Comparison of ENCODE assay signal across 10 mouse cellular contexts in the genomic region with DNA sequence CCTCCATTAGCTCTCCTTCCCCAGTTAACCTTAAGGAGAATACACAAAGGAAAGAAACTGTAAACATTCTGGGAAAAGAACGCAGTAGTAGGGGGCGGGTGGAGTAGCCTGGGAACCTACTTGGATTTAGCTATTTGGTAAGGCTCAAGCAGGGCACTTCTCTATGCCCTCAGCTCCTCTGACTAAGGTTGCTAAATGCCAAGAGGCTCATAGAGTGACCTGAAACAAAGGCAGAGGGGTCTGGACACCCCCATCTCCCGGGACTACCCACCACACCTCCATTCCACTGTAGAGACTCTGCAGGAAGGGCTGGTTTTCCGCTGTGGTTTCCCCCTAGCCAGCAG.
DNase-seq lines count a peak whose midpoint lies in the region; ATAC-seq lines count a peak whose summit lies in the region.
"Had no signal": no experiment of that assay in that cellular context is flagged by ENCODE, and none has a peak within 500 bp of the region (broad histone marks: within the 10 kb centered on the region; RNA-seq: fewer than 3 reads in every experiment).

No protein-coding gene starts in this region.

- no peaks in the 10 kb centered on the region for H3K4me1 ChIP-seq in kidney, embryonic 16.5 days (ENCODE audit: insufficient read depth, low read length)
- no peaks in the 10 kb centered on the region for H3K4me1 ChIP-seq in forebrain, embryonic 11.5 days (replicated peaks; ENCODE audit: control insufficient read depth, insufficient read depth, low read length)
- H3K4me1 ChIP-seq in intestine, embryonic 15.5 days (replicated peaks): no peaks in the 10 kb centered on the region
- peaks cover 28% of the 10 kb centered on the region for H3K4me1 ChIP-seq in neural tube, embryonic 13.5 days (replicated peaks)
- H3K4me1 ChIP-seq: liver, embryonic 13.5 days had no signal

- H3K4me2 ChIP-seq in kidney, embryonic 16.5 days (replicated peaks; ENCODE audit: low read depth, low read length): peak overlapping the region; percentile 50
- peak overlapping the region; percentile 51; the same call in 1 of the 2 replicates for H3K4me2 ChIP-seq in forebrain, embryonic 11.5 days (ENCODE audit: low read depth, low read length, severe bottlenecking)
- peak overlapping the region; percentile 69; the same call in 1 of the 2 replicates for H3K4me2 ChIP-seq in intestine, embryonic 15.5 days (replicated peaks)
- H3K4me2 ChIP-seq in neural tube, embryonic 13.5 days: peak overlapping the region; percentile 57
- H3K4me2 ChIP-seq: liver, embryonic 13.5 days had no signal

- no peak overlapping the region for H3K27ac ChIP-seq in kidney, embryonic 16.5 days (ENCODE audit: low read length)
- no peak overlapping the region for H3K27ac ChIP-seq in forebrain, embryonic 11.5 days (ENCODE audit: low read depth, low read length)
- H3K27ac ChIP-seq in intestine, embryonic 15.5 days: no peak overlapping the region
- no peak overlapping the region for H3K27ac ChIP-seq in neural tube, embryonic 13.5 days (replicated peaks)
- H3K27ac ChIP-seq: liver, embryonic 13.5 days had no signal

- DNase-seq in kidney, postnatal 36 days: no peak
- DNase-seq in forebrain, embryonic 11.5 days (ENCODE audit: low spot score): no peak
- DNase-seq in urinary bladder, adult 2 months (ENCODE audit: low spot score): no peak
- DNase-seq in adipocyte (ENCODE audit: low spot score): no peak
- DNase-seq in retina, postnatal 1 day: no peak

- H3K27me3 ChIP-seq in kidney, embryonic 16.5 days (ENCODE audit: insufficient read depth, low read length): no peaks in the 10 kb centered on the region
- no peaks in the 10 kb centered on the region; the same call in 1 of the 2 replicates for H3K27me3 ChIP-seq in forebrain, embryonic 11.5 days (ENCODE audit: control insufficient read depth, insufficient read depth, low read length)
- H3K27me3 ChIP-seq in intestine, embryonic 15.5 days (replicated peaks): no peaks in the 10 kb centered on the region
- H3K27me3 ChIP-seq in neural tube, embryonic 13.5 days: 0 out of 2 replicates have a peak, but pooled peaks cover 8% of the 10 kb centered on the region
- H3K27me3 ChIP-seq: liver, embryonic 13.5 days had no signal

- H3K9me3 ChIP-seq in kidney, embryonic 16.5 days (ENCODE audit: low read length): no peaks in the 10 kb centered on the region
- H3K9me3 ChIP-seq in forebrain, embryonic 11.5 days (ENCODE audit: control insufficient read depth, low read length): no peaks in the 10 kb centered on the region
- no peaks in the 10 kb centered on the region for H3K9me3 ChIP-seq in intestine, embryonic 15.5 days
- no peaks in the 10 kb centered on the region for H3K9me3 ChIP-seq in neural tube, embryonic 13.5 days
- H3K9me3 ChIP-seq: liver, embryonic 13.5 days had no signal

- no peak overlapping the region for H3K9ac ChIP-seq in kidney, embryonic 16.5 days (replicated peaks; ENCODE audit: low read length)
- H3K9ac ChIP-seq in forebrain, embryonic 11.5 days (ENCODE audit: low read length): no peak overlapping the region; the same call in 1 of the 2 replicates
- H3K9ac ChIP-seq in intestine, embryonic 15.5 days: 0 out of 2 replicates have a peak overlapping the region, but pooled peaks have one; percentile 12
- H3K9ac ChIP-seq in neural tube, embryonic 13.5 days: peak overlapping the region; percentile 66
- H3K9ac ChIP-seq: liver, embryonic 13.5 days had no signal

- WGBS in kidney, embryonic 16.5 days: 52% methylated on average over 4 of the region's 4 CpGs
- 54% methylated on average over 4 of the region's 4 CpGs for WGBS in forebrain, embryonic 11.5 days
- WGBS in intestine, embryonic 15.5 days: 49% methylated on average over 4 of the region's 4 CpGs
- 42% methylated on average over 4 of the region's 4 CpGs for WGBS in neural tube, embryonic 13.5 days

- H3K36me3 ChIP-seq in kidney, embryonic 16.5 days (ENCODE audit: insufficient read depth, low read length): no peaks in the 10 kb centered on the region
- no peaks in the 10 kb centered on the region for H3K36me3 ChIP-seq in forebrain, embryonic 11.5 days (ENCODE audit: control insufficient read depth, insufficient read depth, low read length)
- no peaks in the 10 kb centered on the region for H3K36me3 ChIP-seq in intestine, embryonic 15.5 days
- no peaks in the 10 kb centered on the region for H3K36me3 ChIP-seq in neural tube, embryonic 13.5 days
- H3K36me3 ChIP-seq: G1E; liver, embryonic 13.5 days had no signal

- ATAC-seq in kidney, embryonic 16.5 days (ENCODE audit: low FRiP score, low TSS enrichment): peak; percentile 24; the same call in 1 of the 2 replicates
- ATAC-seq in forebrain, embryonic 11.5 days (replicated peaks; ENCODE audit: low FRiP score): peak; percentile 14; the same call in 1 of the 2 replicates
- peak; percentile 34; the same call in 1 of the 2 replicates for ATAC-seq in intestine, embryonic 15.5 days
- peak; percentile 55; the same call in 1 of the 2 replicates for ATAC-seq in neural tube, embryonic 13.5 days (ENCODE audit: low read depth)

- no peak overlapping the region for H3K4me3 ChIP-seq in kidney, embryonic 16.5 days (ENCODE audit: low read length)
- no peak overlapping the region for H3K4me3 ChIP-seq in forebrain, embryonic 11.5 days (ENCODE audit: low read depth, low read length)
- no peak overlapping the region for H3K4me3 ChIP-seq in intestine, embryonic 15.5 days (replicated peaks)
- H3K4me3 ChIP-seq in neural tube, embryonic 13.5 days: no peak overlapping the region
- H3K4me3 ChIP-seq: liver, embryonic 13.5 days had no signal

Comparison
In these comparisons a context has a peak if more than half of its experiments do, and no peak if none do; other contexts are left out.
1. H3K9ac ChIP-seq: peak in intestine, embryonic 15.5 days (single experiment) and neural tube, embryonic 13.5 days (single experiment); none in kidney, embryonic 16.5 days (single experiment) and forebrain, embryonic 11.5 days (single experiment).
2. Peak in every context shown above with its lines, with median percentiles within 50 percentile points of each other: ATAC-seq and H3K4me2 ChIP-seq.